Mouse (Mus musculus): ENCODE measurements at regions not wholly inside any gene's neighbourhood (a gene's known extent, or its start where the extent isn't known, plus 50 kb on each side); places are given as distances from the start of the nearest gene placed in this dataset.

- Histone ChIP-seq H3K4me3 (ENCODE audit: low read depth, low read length) (no peak overlapping the region), H3K27ac (ENCODE audit: low read depth) (no peak overlapping the region), H3K36me3 (replicated peaks; ENCODE audit: insufficient read depth, low read length) (no peaks in the 10 kb centered on the region), H3K9me3 (ENCODE audit: low read length) (no peaks in the 10 kb centered on the region), H3K4me2 (ENCODE audit: low read depth, low read length) (no peak overlapping the region), H3K27me3 (ENCODE audit: insufficient read depth, low read length) (no peaks in the 10 kb centered on the region), H3K4me1 (ENCODE audit: insufficient read depth) (no peaks in the 10 kb centered on the region; the same call in 1 of the 2 replicates), H3K9ac (replicated peaks) (no peak overlapping the region)
- ATAC-seq: no peak
- WGBS (ENCODE audit: insufficient replicate concordance): 75% methylated on average over 6 of the region's 6 CpGs
- TF ChIP-seq EP300 (IDR thresholded peaks at IDR 0.05; ENCODE audit: low read depth) (no peak), CTCF (IDR thresholded peaks at IDR 0.05; ENCODE audit: low read depth) (no peak)
- DNase-seq: no peak
Observed at GRCm38 (mm10) chr13:44151526-44151925, 367.0 kb downstream of the Cd83 start.

GRCm38 (mm10) chr13:44152806-44153613, 368.4 kb downstream of the Cd83 start:
- ATAC-seq (peak; percentile 62), DNase-seq (peak; percentile 18)
- Histone ChIP-seq H3K4me2 (ENCODE audit: low read depth, low read length) (no peak overlapping the region), H3K36me3 (replicated peaks; ENCODE audit: insufficient read depth, low read length) (no peaks in the 10 kb centered on the region), H3K4me1 (ENCODE audit: insufficient read depth) (no peaks in the 10 kb centered on the region; the same call in 1 of the 2 replicates), H3K27ac (ENCODE audit: low read depth) (no peak overlapping the region), H3K4me3 (ENCODE audit: low read depth, low read length) (no peak overlapping the region), H3K27me3 (ENCODE audit: insufficient read depth, low read length) (no peaks in the 10 kb centered on the region), H3K9ac (replicated peaks) (no peak overlapping the region), H3K9me3 (ENCODE audit: low read length) (no peaks in the 10 kb centered on the region)
- TF ChIP-seq CTCF (IDR thresholded peaks at IDR 0.05; ENCODE audit: low read depth) (no peak), EP300 (IDR thresholded peaks at IDR 0.05; ENCODE audit: low read depth) (no peak)
- 35% methylated on average over 10 of the region's 10 CpGs for WGBS (ENCODE audit: insufficient replicate concordance)

DNA sequence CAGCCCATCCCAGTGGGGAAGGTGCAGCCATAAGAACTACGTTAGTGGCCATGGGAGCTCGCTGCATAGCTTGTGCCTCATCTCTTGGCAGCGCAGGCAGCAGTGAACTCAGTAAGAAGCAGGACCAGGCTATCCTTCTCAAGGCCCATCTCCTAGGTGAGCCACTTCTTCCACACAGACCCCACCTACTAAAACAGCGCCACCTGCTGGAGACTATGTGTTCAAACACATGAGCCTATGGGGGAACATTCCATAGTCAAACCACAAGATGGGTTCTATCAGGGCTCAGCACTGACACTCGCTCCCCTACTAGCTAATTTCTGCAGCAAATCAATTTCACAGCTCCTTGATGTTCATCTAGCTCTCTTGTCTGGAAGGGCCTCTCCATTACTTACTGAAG, 369.2 kb downstream of the Cd83 start:
- Histone ChIP-seq H3K9me3 (ENCODE audit: low read length) (no peaks in the 10 kb centered on the region), H3K27ac (ENCODE audit: low read depth) (no peak overlapping the region), H3K27me3 (ENCODE audit: insufficient read depth, low read length) (no peaks in the 10 kb centered on the region), H3K36me3 (replicated peaks; ENCODE audit: insufficient read depth, low read length) (no peaks in the 10 kb centered on the region), H3K4me3 (ENCODE audit: low read depth, low read length) (no peak overlapping the region), H3K4me1 (ENCODE audit: insufficient read depth) (no peaks in the 10 kb centered on the region; the same call in 1 of the 2 replicates), H3K9ac (replicated peaks) (no peak overlapping the region), H3K4me2 (ENCODE audit: low read depth, low read length) (no peak overlapping the region)
- peak; percentile 50 for TF ChIP-seq CTCF (IDR thresholded peaks at IDR 0.05; ENCODE audit: low read depth)
- no peak for TF ChIP-seq EP300 (IDR thresholded peaks at IDR 0.05; ENCODE audit: low read depth)
- no peak for ATAC-seq
- no peak for DNase-seq
- 89% methylated on average over 5 of the region's 5 CpGs for WGBS (ENCODE audit: insufficient replicate concordance)

DNA sequence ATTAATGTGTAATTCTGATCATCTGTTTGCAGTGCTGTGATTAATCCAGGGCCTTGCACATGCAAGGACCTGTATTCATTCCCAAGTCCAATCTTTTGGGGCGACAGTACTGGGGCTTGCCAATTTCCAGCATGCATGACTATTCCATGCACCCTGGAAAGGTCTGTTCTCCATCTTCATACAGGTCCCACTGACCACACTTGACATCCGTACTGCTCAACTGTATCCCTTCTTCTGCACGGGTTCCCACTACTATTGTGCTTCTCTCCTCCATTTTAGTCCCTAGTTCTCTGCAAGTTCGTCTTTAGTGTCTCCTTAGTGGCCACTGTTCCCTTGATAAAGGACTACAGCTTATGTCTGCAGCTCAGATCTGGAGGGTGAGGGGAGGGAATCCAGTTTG, 371.4 kb downstream of the Cd83 start:
- no peak overlapping the region for H3K4me3 ChIP-seq (ENCODE audit: low read depth, low read length)
- no peak overlapping the region for H3K27ac ChIP-seq (ENCODE audit: low read depth)
- DNase-seq (no peak), ATAC-seq (no peak)
- no peak overlapping the region for H3K9ac ChIP-seq (replicated peaks)
- no peaks in the 10 kb centered on the region for H3K36me3 ChIP-seq (replicated peaks; ENCODE audit: insufficient read depth, low read length)
- WGBS (ENCODE audit: insufficient replicate concordance): 73% methylated on average over 4 of the region's 4 CpGs
- no peaks in the 10 kb centered on the region; the same call in 1 of the 2 replicates for H3K4me1 ChIP-seq (ENCODE audit: insufficient read depth)
- no peaks in the 10 kb centered on the region for H3K9me3 ChIP-seq (ENCODE audit: low read length)
- TF ChIP-seq EP300 (IDR thresholded peaks at IDR 0.05; ENCODE audit: low read depth) (no peak), CTCF (IDR thresholded peaks at IDR 0.05; ENCODE audit: low read depth) (no peak)
- no peak overlapping the region for H3K4me2 ChIP-seq (ENCODE audit: low read depth, low read length)
- H3K27me3 ChIP-seq (ENCODE audit: insufficient read depth, low read length): no peaks in the 10 kb centered on the region

- TF ChIP-seq EP300 (IDR thresholded peaks at IDR 0.05; ENCODE audit: low read depth) (no peak), CTCF (IDR thresholded peaks at IDR 0.05; ENCODE audit: low read depth) (no peak)
- WGBS (ENCODE audit: insufficient replicate concordance): 69% methylated on average over 3 of the region's 3 CpGs
Observed at GRCm38 (mm10) chr13:44156546-44156945, 372.0 kb downstream of the Cd83 start.

GRCm38 (mm10) chr13:44157236-44157635, 372.7 kb downstream of the Cd83 start:
- ATAC-seq (no peak), DNase-seq (no peak)
- no peak overlapping the region for H3K9ac ChIP-seq (replicated peaks)
- no peak overlapping the region for H3K4me2 ChIP-seq (ENCODE audit: low read depth, low read length)
- H3K27me3 ChIP-seq (ENCODE audit: insufficient read depth, low read length): no peaks in the 10 kb centered on the region
- 53% methylated on average over 4 of the region's 4 CpGs for WGBS (ENCODE audit: insufficient replicate concordance)
- H3K27ac ChIP-seq (ENCODE audit: low read depth): no peak overlapping the region
- H3K4me3 ChIP-seq (ENCODE audit: low read depth, low read length): no peak overlapping the region
- H3K4me1 ChIP-seq (ENCODE audit: insufficient read depth): no peaks in the 10 kb centered on the region; the same call in 1 of the 2 replicates
- TF ChIP-seq CTCF (IDR thresholded peaks at IDR 0.05; ENCODE audit: low read depth): no peak
- TF ChIP-seq EP300 (IDR thresholded peaks at IDR 0.05; ENCODE audit: low read depth): no peak
- no peaks in the 10 kb centered on the region for H3K36me3 ChIP-seq (replicated peaks; ENCODE audit: insufficient read depth, low read length)
- no peaks in the 10 kb centered on the region for H3K9me3 ChIP-seq (ENCODE audit: low read length)

More at GRCm38 (mm10) chr13:44156546-44156945, 372.0 kb downstream of the Cd83 start:
- Histone ChIP-seq H3K4me2 (ENCODE audit: low read depth, low read length) (no peak overlapping the region), H3K9ac (replicated peaks) (no peak overlapping the region), H3K4me3 (ENCODE audit: low read depth, low read length) (no peak overlapping the region), H3K27ac (ENCODE audit: low read depth) (no peak overlapping the region), H3K36me3 (replicated peaks; ENCODE audit: insufficient read depth, low read length) (no peaks in the 10 kb centered on the region), H3K27me3 (ENCODE audit: insufficient read depth, low read length) (no peaks in the 10 kb centered on the region), H3K9me3 (ENCODE audit: low read length) (no peaks in the 10 kb centered on the region), H3K4me1 (ENCODE audit: insufficient read depth) (no peaks in the 10 kb centered on the region; the same call in 1 of the 2 replicates)
- DNase-seq (no peak), ATAC-seq (no peak)
